ENCODE assay signal across 17 mouse cellular contexts in genomic region chr11:43700291-43700690, GRCm38 (mm10).
"Had no signal": no experiment of that assay in that cellular context is flagged by ENCODE, and none has a peak within 500 bp of the region (broad histone marks: within the 10 kb centered on the region; RNA-seq: fewer than 3 reads in every experiment).

No protein-coding gene starts in this region.

- H3K9ac ChIP-seq: kidney, embryonic 15.5 days; liver, embryonic 15.5 days; lung, embryonic 15.5 days; midbrain, embryonic 12.5 days; neural tube, embryonic 13.5 days; stomach, embryonic 15.5 days had no signal

- H3K27me3 ChIP-seq: kidney, embryonic 15.5 days; liver, embryonic 15.5 days; lung, embryonic 15.5 days; midbrain, embryonic 12.5 days; neural tube, embryonic 13.5 days; stomach, embryonic 15.5 days had no signal

- H3K4me3 ChIP-seq: kidney, embryonic 15.5 days; left cerebral cortex, adult 2 months; limb, embryonic 10.5 days; liver, embryonic 15.5 days; lung, embryonic 15.5 days; midbrain, embryonic 12.5 days; neural tube, embryonic 13.5 days; stomach, embryonic 15.5 days had no signal

- H3K9me3 ChIP-seq: kidney, embryonic 15.5 days; limb, embryonic 10.5 days; liver, embryonic 15.5 days; lung, embryonic 15.5 days; midbrain, embryonic 12.5 days; neural tube, embryonic 13.5 days; stomach, embryonic 15.5 days had no signal

- DNase-seq: kidney, postnatal 14 days; lung, postnatal 14 days; retina, postnatal 1 day; right cerebral cortex, postnatal 4 days; thymus, adult 2 months; thymus, postnatal 25 days had no signal

- ATAC-seq: inflammation-experienced regulatory T-cells, adult 6 months; midbrain, embryonic 16.5 days had no signal

- H3K4me2 ChIP-seq: kidney, embryonic 15.5 days; liver, embryonic 15.5 days; lung, embryonic 15.5 days; midbrain, embryonic 12.5 days; neural tube, embryonic 13.5 days; stomach, embryonic 15.5 days had no signal

- H3K27ac ChIP-seq: kidney, embryonic 15.5 days; left cerebral cortex, adult 2 months; limb, embryonic 10.5 days; liver, embryonic 15.5 days; lung, embryonic 15.5 days; macrophage; midbrain, embryonic 12.5 days; neural tube, embryonic 13.5 days; stomach, embryonic 15.5 days had no signal

- H3K4me1 ChIP-seq: midbrain, embryonic 12.5 days; stomach, embryonic 15.5 days had no signal
